Mouse (Mus musculus) CD4-positive, CD25-positive, alpha-beta regulatory T cell (primary cell): Measurements from ENCODE around the gene Lipo2. TPM values are rescaled to one million over a fixed set of nuclear protein-coding genes. Genes with fewer than 3 reads are reported as not detected.

Experiments
- polyA plus RNA-seq: library from polyadenylated mRNA; unstranded; fragments of 100-300 nt; shearing (Covaris generic); gene quantifications from one replicate; pipeline ENCODE4 v1.2.1, GENCODE M21; 2017

Gene Lipo2
- not detected for polyA plus RNA-seq

GRCm38 (mm10) chr19:33751259-33751658, at the start of gene Lipo2:
Gene Lipo2 (minus strand): TSS chr19:33751359.

GRCm38 (mm10) chr19:33787359-33787758, 36.2 kb upstream of the Lipo2 start, which contains the start of gene Lipo1:
Gene Lipo1 (minus strand): TSS chr19:33787459.

GRCm38 (mm10) chr19:33761287-33762086, 10.3 kb upstream of the Lipo2 start, which contains the start of gene Lipo3:
Gene Lipo3 (minus strand): TSS chr19:33761951.

Other genes starting within 250 kb of the Lipo2 start
- gene Lipo4, start 233.6 kb downstream of the Lipo2 start, polyA plus RNA-seq = not detected
- gene Gm8978, start 126.1 kb downstream of the Lipo2 start, polyA plus RNA-seq = not detected
- gene Lipo3, start 10.6 kb upstream of the Lipo2 start, polyA plus RNA-seq = 19.9 TPM
- not detected for gene Lipo1, start 36.1 kb upstream of the Lipo2 start, polyA plus RNA-seq
- not detected for gene Lipf, start 209.8 kb upstream of the Lipo2 start, polyA plus RNA-seq